Mouse (Mus musculus) c-Kit-positive CD71-negative TER-119-negative erythroid progenitor cells, embryonic 14.5 days (primary cell): ENCODE results near the gene Larp4b.

Experiments used
- DNase-seq: peaks from one replicate; pipeline ENCODE4 v3.0.0-alpha.2; 2013; ENCODE audit warnings: low read depth

Gene Larp4b

DNA sequence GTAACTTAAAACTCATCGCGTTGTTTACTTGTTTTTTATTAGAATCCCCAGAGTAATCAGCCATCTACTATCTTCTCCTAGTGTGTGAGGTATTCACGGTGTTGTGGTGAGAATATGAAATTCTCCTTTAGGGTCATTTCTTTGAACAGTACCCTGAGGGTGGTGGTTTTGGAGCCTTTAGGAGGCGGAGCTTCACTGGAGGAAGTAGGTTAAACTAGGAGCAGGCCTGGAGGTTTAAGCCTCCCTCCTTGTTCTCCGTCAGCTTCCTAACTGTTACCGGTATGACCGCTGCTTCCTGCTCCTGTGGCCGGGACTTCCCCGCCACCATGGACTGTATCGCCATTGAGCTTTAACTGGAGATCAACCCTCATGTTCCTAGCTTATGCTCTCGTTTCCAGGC, 86.5 kb downstream of the Larp4b start:
- DNase-seq: no peak

DNA sequence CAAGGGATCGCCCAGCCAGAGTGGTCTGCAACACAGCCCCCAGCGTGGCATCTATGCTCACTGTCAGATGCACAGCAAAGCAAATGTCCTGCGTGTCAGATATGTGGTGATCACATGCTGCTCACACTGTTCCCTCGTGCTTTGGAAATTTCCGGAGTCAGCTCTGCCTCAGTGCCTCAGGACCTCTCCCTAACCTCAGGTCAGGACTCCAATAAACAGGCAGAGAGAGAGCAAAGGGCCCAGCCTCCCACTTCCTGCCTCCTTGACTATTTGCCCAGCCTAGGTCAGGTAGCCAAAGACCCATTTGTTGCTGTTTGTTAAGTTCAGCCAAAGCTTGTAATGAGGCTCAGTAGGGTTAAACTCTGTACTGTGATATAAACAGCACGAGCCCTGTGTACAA, 87.4 kb downstream of the Larp4b start:
- DNase-seq: no peak

DNA sequence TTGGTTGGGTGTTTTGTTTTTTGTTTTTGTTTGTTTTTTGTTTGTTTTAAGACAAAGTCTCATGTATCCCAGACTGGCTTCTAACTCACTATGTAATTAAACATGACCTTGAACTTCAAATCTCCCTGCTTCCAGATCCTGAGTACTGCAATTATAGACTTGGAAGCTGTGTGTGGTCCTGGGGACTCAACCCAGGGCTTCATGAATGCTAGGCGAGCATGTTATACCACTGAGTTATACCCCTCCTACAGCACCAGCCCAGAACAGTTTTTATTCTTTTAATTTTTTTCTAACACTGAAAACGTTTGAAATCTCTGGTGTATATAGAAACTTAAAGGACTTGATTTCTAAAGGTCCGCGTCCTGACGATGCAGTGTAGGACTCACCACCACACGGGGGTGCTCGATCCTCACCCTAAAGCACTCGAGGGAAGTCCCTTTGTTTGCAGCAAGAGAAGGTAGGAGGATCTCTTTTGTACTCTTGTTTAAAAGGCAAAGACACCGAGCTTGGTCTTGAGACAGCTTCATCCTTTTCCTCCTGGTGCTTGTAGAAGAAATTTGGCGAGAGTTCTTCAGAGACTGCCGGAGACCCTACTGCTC, 88.1 kb downstream of the Larp4b start:
- DNase-seq: peak; percentile 81

DNA sequence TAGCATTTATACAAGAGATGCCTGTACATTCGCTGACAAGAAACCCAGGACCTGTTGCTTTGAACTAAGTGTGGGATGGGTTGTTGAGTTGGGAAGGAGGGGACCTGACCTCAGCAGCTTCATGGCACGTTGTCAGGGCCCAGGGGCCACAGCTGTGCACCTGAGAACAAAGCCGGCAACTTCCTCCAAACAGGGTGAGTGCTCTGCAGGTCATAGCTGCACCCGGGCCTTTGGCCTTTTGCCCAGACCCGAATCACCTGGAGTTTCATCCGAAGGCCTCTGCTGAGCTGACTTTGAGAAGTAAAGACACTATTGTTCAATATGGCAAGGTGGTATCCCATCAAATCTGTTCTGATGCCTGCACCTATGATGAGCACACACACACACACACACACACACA, 90.6 kb downstream of the Larp4b start:
- no peak for DNase-seq

DNA sequence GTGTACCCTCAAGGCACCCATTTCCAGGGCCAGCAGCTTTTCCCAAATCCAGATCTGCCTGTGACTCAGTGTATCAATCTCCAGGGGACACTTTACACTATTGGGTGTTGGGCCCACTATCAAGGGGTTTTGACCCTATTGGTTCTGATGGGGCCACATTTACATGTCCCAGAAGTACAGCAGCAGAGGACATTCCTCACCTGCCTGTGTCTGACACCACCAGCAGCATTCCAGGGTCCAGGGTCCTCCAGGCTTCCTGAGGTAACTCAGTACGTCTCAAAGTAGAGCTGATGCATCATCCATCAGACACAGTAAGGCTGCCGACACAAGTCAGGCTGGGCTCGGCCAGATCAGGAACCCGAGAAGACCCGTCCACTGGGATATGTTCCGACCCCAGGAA, 91.0 kb downstream of the Larp4b start:
- no peak for DNase-seq

DNA sequence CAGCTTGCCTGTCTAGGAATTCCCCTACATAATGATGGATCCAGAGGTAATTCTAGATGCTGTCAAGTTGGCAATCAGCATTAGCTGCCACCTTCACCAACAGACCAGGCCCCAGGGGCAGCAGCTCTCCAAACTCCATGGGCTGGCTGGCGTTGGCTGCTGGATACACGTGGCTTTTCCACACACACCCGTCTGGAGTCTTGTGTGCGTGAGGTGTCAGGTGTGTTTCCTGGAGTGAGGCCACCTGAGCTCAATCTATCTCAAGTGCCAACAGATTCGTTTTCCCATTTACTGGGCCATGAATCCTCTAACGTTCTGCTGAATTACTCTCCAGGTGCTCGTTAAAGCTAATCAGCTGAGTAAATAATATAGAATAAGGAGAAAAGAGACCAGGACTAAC, 93.5 kb downstream of the Larp4b start:
- DNase-seq: no peak

DNA sequence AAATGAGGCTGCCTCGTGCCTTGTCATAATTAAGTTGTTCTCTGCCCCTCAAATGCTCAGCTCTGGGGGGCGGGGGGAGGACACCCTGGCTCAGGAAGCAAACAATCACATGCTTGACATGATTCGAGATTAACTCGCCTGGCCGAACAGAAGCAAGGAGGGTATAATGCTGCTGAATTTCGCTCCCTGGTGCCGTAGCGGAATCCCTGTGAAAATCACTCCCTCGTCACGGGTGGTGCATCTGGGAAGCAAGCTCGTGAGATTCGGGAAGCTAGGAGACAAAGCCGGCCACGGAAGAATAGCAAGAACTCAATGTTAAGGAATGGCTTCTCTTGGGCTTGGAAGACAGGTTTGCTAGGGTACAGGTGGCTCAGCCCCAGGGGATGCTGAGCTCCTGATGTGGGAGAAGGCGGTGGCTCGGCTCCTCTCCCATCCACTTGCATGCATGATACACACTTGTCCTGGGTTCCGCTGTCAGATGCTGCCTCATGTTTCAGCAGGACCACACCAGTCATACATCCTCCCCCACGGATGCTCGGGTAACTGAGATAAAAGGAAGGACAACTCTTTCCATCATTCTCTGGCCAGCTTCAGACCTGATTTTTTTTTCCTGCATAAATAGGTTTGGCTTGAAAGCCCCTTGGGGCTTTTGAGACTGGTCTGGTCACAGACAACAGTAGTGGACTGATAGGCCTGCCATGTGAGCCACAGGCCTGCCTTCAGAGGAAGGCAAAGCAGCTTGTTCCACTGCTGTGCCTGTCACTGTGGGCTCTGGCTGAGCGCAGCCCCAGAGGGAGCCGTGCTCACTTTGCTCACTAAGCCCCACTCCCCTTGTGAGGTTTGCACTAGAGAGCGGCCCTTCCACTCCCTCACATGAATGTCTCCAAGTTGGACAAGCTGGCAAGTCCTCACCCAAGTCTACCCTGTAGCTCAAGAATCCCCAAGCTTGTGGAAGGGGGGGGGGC, 94.2 kb downstream of the Larp4b start:
- DNase-seq: no peak

DNA sequence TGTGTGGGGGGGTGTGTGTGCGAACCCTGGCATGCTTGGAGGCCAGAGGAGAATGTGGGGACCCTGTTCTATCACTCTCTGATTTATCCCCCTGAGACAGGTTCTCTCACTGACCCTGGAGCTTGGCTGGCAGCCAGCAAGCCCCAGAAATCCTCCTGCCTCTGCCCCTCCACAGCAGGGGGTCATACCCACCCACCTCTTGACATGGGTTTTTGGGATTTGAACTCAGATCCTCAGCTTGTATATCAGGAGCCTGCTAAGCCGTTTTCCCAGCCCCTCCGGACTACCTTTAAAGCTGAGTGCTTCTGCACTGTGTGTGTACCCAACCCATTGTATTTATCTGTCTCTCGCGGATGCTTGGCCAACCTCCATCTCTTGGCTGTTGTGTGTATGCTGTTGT, 95.8 kb downstream of the Larp4b start:
- DNase-seq: no peak

DNA sequence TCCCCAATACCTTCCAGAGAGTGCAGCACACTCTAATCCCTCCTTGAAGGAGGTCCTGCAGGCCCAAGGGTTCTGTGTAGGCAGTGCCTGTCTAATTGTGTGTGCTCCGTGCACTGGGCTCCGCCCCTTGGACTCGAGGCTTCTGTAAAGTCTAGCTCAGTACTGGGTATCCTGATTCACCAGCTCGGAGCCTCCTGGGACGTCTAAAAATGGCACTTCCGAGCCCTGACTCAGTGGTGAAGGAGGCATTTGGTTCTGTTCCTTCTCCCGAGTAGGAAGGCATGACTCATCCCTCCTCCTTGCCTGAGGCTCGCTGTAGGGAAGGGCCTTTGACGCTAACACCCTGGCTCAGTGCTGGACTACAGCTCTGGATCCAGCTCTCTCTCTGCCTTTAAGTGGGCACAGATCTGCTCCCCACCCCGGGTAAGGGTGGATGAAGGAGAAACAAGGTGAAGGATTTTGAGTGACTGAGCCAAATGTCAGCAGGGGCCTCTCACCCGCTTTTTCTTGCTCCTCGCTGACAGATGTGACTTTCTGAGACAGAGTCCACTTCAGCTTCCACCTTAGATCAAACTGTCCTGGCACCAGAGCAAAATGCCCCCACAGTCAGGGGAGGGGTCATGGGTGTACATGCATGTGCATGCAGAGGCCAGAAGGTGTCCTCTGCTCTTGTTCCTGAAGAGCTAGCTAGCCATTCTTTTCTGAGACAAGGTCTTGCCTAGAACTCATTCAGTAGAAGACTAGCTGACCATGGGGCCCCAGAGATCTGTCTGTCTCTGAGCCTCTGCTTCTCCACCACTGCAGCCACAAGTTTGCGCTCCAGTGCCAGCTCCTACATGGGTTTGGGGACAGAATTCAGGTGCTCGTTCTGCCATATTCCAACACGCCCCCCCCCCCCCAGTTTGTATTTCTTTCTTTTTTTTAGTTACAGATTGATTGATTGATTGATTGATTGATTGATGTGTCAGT, 97.8 kb downstream of the Larp4b start:
- DNase-seq: no peak

DNA sequence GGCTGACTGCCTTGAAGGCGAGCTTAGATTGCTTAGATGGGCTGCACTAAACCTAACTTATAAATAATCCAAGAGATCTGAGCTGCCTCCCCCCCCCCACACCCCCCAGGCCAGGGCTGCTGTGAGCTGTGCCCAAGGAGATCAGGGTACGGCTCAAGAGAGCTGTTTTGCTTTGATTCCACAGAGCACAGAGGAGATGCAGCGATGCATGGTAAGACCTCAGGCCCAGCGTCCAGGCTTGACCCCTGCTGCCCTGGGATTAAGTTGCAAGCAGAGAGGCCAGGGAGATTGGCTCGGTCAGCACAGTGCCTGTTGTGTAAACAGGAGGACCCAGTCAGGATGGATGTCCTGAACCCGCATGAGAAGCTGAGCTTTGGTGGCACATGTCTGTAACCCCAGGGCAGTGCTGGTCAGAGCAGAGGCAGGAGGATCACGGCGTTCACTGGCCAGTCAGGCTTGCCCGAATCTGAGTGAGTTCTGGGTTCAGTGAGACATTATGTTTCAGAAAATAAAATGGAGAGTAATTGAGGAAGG, 99.2 kb downstream of the Larp4b start:
- no peak for DNase-seq

DNA sequence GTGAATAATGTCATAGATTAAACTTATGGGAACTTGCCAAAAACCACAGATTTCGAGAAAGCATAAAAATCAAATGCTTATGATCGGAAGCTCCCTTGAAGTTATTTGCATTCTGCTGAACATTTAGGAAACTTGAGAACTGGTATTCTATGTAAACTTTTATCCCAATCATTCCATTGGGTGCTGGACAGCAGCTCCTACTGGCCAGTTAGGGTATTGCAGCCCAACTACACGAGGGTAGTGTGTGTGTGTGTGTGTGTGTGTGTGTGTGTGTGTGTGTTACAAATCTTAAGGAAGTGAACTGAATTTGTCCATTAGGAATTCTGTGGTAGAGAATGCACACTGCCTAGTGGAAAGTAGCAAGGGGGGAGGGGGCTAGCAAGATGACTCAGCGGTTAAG, 101.0 kb downstream of the Larp4b start:
- DNase-seq: no peak

DNA sequence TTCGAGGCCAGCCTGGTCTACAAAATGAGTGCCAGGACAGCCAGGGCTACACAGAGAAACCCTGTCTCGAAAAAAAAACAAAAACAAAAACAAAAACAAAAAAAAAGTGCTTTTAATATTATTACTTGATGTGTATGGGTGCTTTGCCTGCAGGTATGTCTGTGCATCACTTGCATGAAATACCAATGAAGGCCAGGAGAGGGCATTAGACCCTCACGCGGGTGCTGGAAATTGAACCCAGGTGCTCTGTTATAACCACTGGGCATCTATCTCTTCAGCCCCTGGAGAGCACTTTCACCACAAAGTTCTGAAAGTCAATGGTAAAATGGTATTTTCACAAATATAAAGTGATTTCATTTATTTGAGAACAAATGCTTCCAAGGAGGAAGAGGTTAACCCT, 101.9 kb downstream of the Larp4b start:
- no peak for DNase-seq

DNA sequence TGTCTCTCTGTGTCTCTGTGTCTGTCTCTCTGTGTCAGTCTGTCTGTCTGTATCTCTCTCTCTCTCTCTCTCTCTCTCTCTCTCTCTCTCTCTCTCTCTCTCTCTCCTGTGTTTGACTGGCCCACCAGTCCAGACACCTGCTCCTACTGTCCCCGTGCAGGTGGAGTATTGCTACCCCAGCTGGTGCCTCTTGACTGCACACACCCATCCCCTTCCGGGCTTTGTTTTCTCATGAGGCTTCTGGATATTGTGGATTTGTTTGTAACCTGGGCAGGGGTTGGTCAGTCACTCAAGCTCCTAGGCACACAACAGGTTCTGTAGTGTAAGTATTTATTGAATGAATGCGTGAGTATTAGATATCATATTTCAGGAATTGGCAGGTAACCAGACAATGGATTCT, 104.4 kb downstream of the Larp4b start:
- no peak for DNase-seq

DNA sequence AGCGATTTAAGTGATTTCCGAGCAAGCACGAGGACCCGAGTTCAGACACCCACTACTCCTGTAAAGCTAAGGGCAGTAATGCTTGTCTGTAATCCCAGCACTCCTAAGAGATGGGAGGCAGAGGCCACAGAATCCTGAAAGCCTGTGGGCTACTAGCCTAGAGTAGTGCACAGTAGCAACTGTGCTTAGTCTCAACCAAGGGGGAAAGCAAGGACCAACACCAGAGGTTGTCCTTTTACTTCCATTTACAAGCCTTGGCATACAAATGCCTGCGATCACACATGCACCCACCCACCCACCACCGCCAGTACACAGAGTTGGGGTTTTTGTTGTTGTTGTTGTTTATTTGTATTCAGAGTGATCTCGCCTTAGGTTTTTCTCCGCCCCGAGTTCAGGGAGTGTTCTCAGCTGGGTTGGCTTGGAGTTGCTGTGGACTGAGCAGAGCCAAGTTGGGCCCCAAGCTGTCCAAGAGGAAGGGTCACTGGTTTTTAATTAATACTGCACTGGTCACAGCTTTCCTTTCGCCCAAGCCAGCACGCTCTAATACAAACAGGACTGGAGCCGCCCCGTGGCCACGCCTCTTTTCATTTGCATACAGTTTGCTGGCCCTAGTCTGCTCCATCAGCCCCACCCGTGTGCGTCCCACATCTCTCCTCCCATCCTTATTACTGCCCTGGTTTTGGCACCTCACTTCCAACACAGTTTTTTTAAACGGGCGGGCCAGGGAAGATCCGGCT, 105.2 kb downstream of the Larp4b start:
- DNase-seq: no peak

DNA sequence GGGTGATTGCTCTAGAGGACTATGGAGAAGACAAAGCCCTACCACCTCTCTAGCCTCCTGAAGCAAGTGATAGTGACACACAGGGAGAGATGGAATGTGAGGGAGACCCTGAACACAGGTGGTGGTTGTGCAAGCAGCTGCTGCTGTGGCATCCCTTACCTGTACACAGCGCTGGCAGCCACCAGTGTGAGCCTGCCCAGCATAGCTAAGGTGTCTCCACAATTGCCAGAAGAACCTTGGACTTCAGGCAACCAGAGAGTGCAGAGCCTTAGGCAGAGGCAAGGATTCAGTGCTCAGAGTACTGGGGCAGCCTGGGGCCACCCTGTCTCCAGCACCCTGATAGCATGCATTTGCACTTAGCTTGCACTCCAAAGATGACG, 105.8 kb downstream of the Larp4b start:
- no peak for DNase-seq

DNA sequence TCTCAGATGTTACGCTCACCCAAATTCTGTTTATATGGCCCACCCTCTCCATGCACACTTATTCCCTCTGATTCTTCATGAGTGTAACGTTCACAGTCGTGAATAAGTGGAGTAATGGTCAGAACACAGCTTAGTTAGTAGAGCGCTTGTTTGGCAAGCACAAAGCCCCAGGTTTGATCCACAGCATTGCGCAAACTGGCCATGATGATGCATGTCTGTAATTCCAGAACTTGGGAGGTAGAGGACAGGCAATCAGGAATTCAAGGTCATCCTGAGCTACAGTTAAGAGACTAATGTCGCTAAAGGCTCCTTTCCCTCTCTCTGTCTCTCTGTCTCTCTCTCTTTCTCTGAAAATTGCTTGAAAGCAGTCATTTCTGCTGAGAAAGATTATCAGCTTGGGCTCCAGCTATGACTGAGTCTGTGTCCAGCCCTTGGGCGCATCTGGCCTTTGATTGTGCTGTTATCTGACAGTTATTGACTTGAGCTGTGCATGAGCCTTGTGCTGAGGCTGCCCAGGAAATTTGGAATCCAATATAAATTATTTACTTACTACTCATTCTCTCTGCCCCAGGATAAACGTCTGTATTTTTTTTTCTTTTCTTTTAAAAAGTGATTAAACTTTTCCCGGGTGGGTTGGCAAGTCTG, 129.2 kb downstream of the Larp4b start:
- no peak for DNase-seq
